Mouse (Mus musculus) intestine, postnatal 0 days (tissue): ENCODE measurements around the gene Ugt1a9. TPM values are rescaled to one million over a fixed set of nuclear protein-coding genes. Genes with fewer than 3 reads are reported as not detected.
A peak's percentile ranks its signal among the peaks of the same experiment; 100 is the strongest.

Source experiments
- ATAC-seq: fragments of 200-750 bp; cut with Nextera tagmentation; 2 replicates; pipeline ENCODE4 v1.8.0; 2017; ENCODE audit warnings: mild to moderate bottlenecking, moderate TSS enrichment, moderate library complexity
- H3K27ac ChIP-seq: fragments of 300-500 bp; sonication (generic); 2 replicates; pipeline ENCODE4 v1.5.1; 2014; ENCODE audit warnings: mild to moderate bottlenecking, low read depth, low read length, moderate library complexity
- H3K27me3 ChIP-seq: fragments of 300-500 bp; sonication (generic); replicated peaks from 2 replicates; pipeline ENCODE4 v1.6.1; 2014; ENCODE audit warnings: low read length, mixed read lengths; ENCODE audit not compliant: control insufficient read depth, insufficient read depth
- H3K36me3 ChIP-seq: fragments of 300-500 bp; sonication (generic); 2 replicates; pipeline ENCODE4 v1.6.1; 2014; ENCODE audit warnings: mild to moderate bottlenecking, moderate library complexity; ENCODE audit not compliant: control insufficient read depth, insufficient read depth
- H3K4me1 ChIP-seq: fragments of 300-500 bp; sonication (generic); replicated peaks from 2 replicates; pipeline ENCODE4 v1.6.1; 2014; ENCODE audit warnings: antibody characterized with exemption, low read length, mixed read lengths; ENCODE audit not compliant: control insufficient read depth, insufficient read depth
- H3K4me2 ChIP-seq: fragments of 300-500 bp; sonication (generic); replicated peaks from 2 replicates; pipeline ENCODE4 v1.6.1; 2014; ENCODE audit warnings: low read depth, mild to moderate bottlenecking, moderate library complexity
- H3K4me3 ChIP-seq: fragments of 300-500 bp; sonication (generic); 2 replicates; pipeline ENCODE4 v1.5.1; 2014; ENCODE audit warnings: low read depth, low read length
- H3K9ac ChIP-seq: fragments of 300-500 bp; sonication (generic); 2 replicates; pipeline ENCODE4 v1.6.1; 2014; ENCODE audit warnings: mild to moderate bottlenecking, low read depth, low read length
- H3K9me3 ChIP-seq: fragments of 300-500 bp; sonication (generic); 2 replicates; pipeline ENCODE4 v1.6.1; 2016; ENCODE audit warnings: mixed run types; ENCODE audit not compliant: control insufficient read depth
- CTCF ChIP-seq: sonication (generic); IDR thresholded peaks from 2 replicates; pipeline ENCODE4 v1.5.1; 2016; ENCODE audit warnings: low read depth, mild to moderate bottlenecking, control low read depth, antibody characterized with exemption, moderate library complexity
- WGBS: fragments of 180-500 bp; shearing (Covaris S2); extraction: QIAGEN DNeasy Blood & Tissue Kit; methylation state at CpG from one replicate; pipeline ENCODE4 v1.1.7; 2014; 5-methylcytosine and 5-hydroxymethylcytosine counted together
- polyA plus RNA-seq: library from polyadenylated mRNA; unstranded; fragments of >200 nt; fragmentation: Nextera tagmentation; extraction: Ambion mirVana; gene quantifications from 2 replicates; pipeline ENCODE4 v1.2.1, GENCODE M21; 2015

The Ugt1a9 gene
- polyA plus RNA-seq, 1 experiment from 2014 or later: 38.4 TPM

- Histone ChIP-seq H3K9me3 (peaks cover 43% of the 10 kb centered on the region), H3K27ac (peak within 1 kb of the TSS; percentile 3; the same call in 1 of the 2 replicates), H3K9ac (no peak within 1 kb of the TSS), H3K4me1 (peaks cover 4% of the 10 kb centered on the region; the same call in 1 of the 2 replicates), H3K4me2 (peak within 1 kb of the TSS; percentile 0), H3K4me3 (no peak within 1 kb of the TSS), H3K36me3 (no peaks in the 10 kb centered on the region), H3K27me3 (no peaks in the 10 kb centered on the region)
- WGBS: 60% methylated on average over 8 of the region's 8 CpGs
- TF ChIP-seq CTCF: no peak
- ATAC-seq: peak; percentile 63
Measured at GRCm38 (mm10) chr1:88211812-88212211, 141.2 kb downstream of the Ugt1a9 start, which contains the start of gene Ugt1a1. TSS of gene Ugt1a1 (plus strand) at chr1:88211959.

GRCm38 (mm10) chr1:88212341-88213045 lies 141.9 kb downstream of the Ugt1a9 start:
- H3K4me1 ChIP-seq: 0 out of 2 replicates have a peak, but pooled peaks cover 2% of the 10 kb centered on the region
- H3K9ac ChIP-seq: no peak overlapping the region
- H3K36me3 ChIP-seq: no peaks in the 10 kb centered on the region
- peak overlapping the region; percentile 0 for H3K4me2 ChIP-seq
- ATAC-seq: peak; percentile 1; the same call in 1 of the 2 replicates
- no peak for TF ChIP-seq CTCF
- no peaks in the 10 kb centered on the region for H3K27me3 ChIP-seq
- H3K4me3 ChIP-seq: no peak overlapping the region
- H3K9me3 ChIP-seq: peaks cover 49% of the 10 kb centered on the region
- no peak overlapping the region for H3K27ac ChIP-seq
- 57% methylated on average over 8 of the region's 8 CpGs for WGBS

GRCm38 (mm10) chr1:88213061-88213460 lies 142.5 kb downstream of the Ugt1a9 start:
- H3K27me3 ChIP-seq: no peaks in the 10 kb centered on the region
- H3K27ac ChIP-seq: no peak overlapping the region
- no peaks in the 10 kb centered on the region for H3K36me3 ChIP-seq
- no peak overlapping the region for H3K4me3 ChIP-seq
- no peaks in the 10 kb centered on the region for H3K4me1 ChIP-seq
- no peak overlapping the region for H3K9ac ChIP-seq
- no peak for TF ChIP-seq CTCF
- peak overlapping the region; percentile 9; the same call in 1 of the 2 replicates for H3K4me2 ChIP-seq
- H3K9me3 ChIP-seq: peaks cover 52% of the 10 kb centered on the region
- no peak for ATAC-seq
- WGBS: 71% methylated on average over 1 of the region's 1 CpGs

- Histone ChIP-seq H3K4me1 (no peaks in the 10 kb centered on the region), H3K4me2 (peak overlapping the region; percentile 9), H3K36me3 (no peaks in the 10 kb centered on the region), H3K27me3 (no peaks in the 10 kb centered on the region), H3K9me3 (peaks cover 52% of the 10 kb centered on the region), H3K9ac (no peak overlapping the region), H3K4me3 (0 out of 2 replicates have a peak overlapping the region, but pooled peaks have one; percentile 0), H3K27ac (peak overlapping the region; percentile 15)
- TF ChIP-seq CTCF: no peak
- WGBS: 70% methylated on average over 2 of the region's 2 CpGs
- ATAC-seq: peak; percentile 76
Measured at GRCm38 (mm10) chr1:88213766-88214461, 143.3 kb downstream of the Ugt1a9 start.

GRCm38 (mm10) chr1:88214462-88214952 lies 143.9 kb downstream of the Ugt1a9 start:
- Histone ChIP-seq H3K4me3 (no peak overlapping the region), H3K4me2 (peak overlapping the region; percentile 9), H3K9ac (no peak overlapping the region), H3K27me3 (no peaks in the 10 kb centered on the region), H3K36me3 (no peaks in the 10 kb centered on the region), H3K9me3 (peaks cover 52% of the 10 kb centered on the region), H3K4me1 (no peaks in the 10 kb centered on the region), H3K27ac (no peak overlapping the region)
- no peak for TF ChIP-seq CTCF
- 80% methylated on average over 2 of the region's 2 CpGs for WGBS
- ATAC-seq: no peak
